Mouse (Mus musculus): ENCODE data around the gene Clic5.

DNA sequence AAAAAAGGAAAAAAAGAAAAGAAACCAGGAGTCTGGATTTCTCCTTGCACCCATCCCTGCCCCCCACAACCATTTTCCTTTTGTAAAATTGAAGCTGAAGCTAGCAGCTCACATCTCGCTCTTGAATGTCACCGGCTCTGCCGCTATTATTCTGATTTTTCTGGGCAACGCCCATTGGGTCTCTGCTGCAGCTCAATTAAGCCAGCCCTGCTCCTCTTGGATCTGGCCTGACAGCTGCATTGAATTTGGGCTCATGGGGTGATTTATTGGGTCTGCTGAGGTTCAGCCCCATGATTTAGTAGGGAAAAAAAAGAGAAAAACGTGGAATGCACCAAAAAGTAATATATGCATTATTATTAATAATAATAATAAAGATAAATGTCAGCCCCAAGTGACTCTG lies 111.9 kb downstream of the Clic5 start:
- no peak for TF ChIP-seq TAL1 (IDR thresholded peaks at IDR 0.05; ENCODE audit: low read length)
- TF ChIP-seq GATA1 (IDR thresholded peaks at IDR 0.05; ENCODE audit: low read length) = no peak

All from erythroblast, embryonic 14.5 days (primary cell).